Mouse (Mus musculus) small intestine, adult 2 months (tissue): ENCODE results near the gene Pard3.

Experiments
- CTCF ChIP-seq: fragments of 200-500 bp; IDR thresholded peaks from 2 replicates; pipeline ENCODE4 v1.5.1; 2012; ENCODE audit warnings: low read depth, mild to moderate bottlenecking, control low read depth, inconsistent platforms, low read length, moderate library complexity, mixed read lengths; ENCODE audit not compliant: insufficient replicate concordance, insufficient read length; ENCODE audit errors: extremely low read depth
- POLR2A ChIP-seq: fragments of 200-500 bp; IDR thresholded peaks from 2 replicates; pipeline ENCODE4 v1.6.1; 2012; ENCODE audit warnings: low read depth, mild to moderate bottlenecking, control low read depth, inconsistent platforms, low read length, moderate library complexity

- no peak for TF ChIP-seq CTCF
- TF ChIP-seq POLR2A: no peak
These were observed 111.6 kb downstream of the Pard3 start for GRCm38 (mm10) chr8:127175160-127175836.
